Mouse (Mus musculus): ENCODE results near the gene Arpc4. TPM values are rescaled to one million over a fixed set of nuclear protein-coding genes. Genes with fewer than 3 reads are reported as not detected.

The Arpc4 gene
- total RNA-seq, 2 experiments from 2014 or later: 33.7 to 45.3 TPM

GRCm38 (mm10) chr6:113362241-113362640, 15.7 kb upstream of the Arpc4 start:
- ATAC-seq (replicated peaks; ENCODE audit: low FRiP score, poor library complexity, severe bottlenecking): no peak

GRCm38 (mm10) chr6:113364518-113365135, 13.3 kb upstream of the Arpc4 start:
- no peak for ATAC-seq (replicated peaks; ENCODE audit: low FRiP score, poor library complexity, severe bottlenecking)

GRCm38 (mm10) chr6:113366639-113367038, 11.3 kb upstream of the Arpc4 start:
- ATAC-seq (replicated peaks; ENCODE audit: low FRiP score, poor library complexity, severe bottlenecking): no peak

GRCm38 (mm10) chr6:113367574-113367973, 10.3 kb upstream of the Arpc4 start:
- no peak for ATAC-seq (replicated peaks; ENCODE audit: low FRiP score, poor library complexity, severe bottlenecking)

GRCm38 (mm10) chr6:113368124-113368523, 9.8 kb upstream of the Arpc4 start:
- ATAC-seq (replicated peaks; ENCODE audit: low FRiP score, poor library complexity, severe bottlenecking): no peak

- no peak for ATAC-seq (replicated peaks; ENCODE audit: low FRiP score, poor library complexity, severe bottlenecking)
Observed at GRCm38 (mm10) chr6:113368577-113368976, 9.3 kb upstream of the Arpc4 start.

GRCm38 (mm10) chr6:113370194-113370929, 7.6 kb upstream of the Arpc4 start:
- no peak for ATAC-seq (replicated peaks; ENCODE audit: low FRiP score, poor library complexity, severe bottlenecking)

- ATAC-seq (replicated peaks; ENCODE audit: low FRiP score, poor library complexity, severe bottlenecking): no peak
Observed at GRCm38 (mm10) chr6:113373491-113373890, 4.4 kb upstream of the Arpc4 start.

- ATAC-seq (replicated peaks; ENCODE audit: low FRiP score, poor library complexity, severe bottlenecking): no peak
Observed at GRCm38 (mm10) chr6:113377172-113377495, 781 bp upstream of the Arpc4 start.

- ATAC-seq (replicated peaks; ENCODE audit: low FRiP score, poor library complexity, severe bottlenecking): no peak
Observed at GRCm38 (mm10) chr6:113379246-113379645, 1.3 kb downstream of the Arpc4 start.

GRCm38 (mm10) chr6:113380480-113380879, 2.6 kb downstream of the Arpc4 start:
- ATAC-seq (replicated peaks; ENCODE audit: low FRiP score, poor library complexity, severe bottlenecking): no peak

GRCm38 (mm10) chr6:113384351-113384927, 6.5 kb downstream of the Arpc4 start:
- no peak for ATAC-seq (replicated peaks; ENCODE audit: low FRiP score, poor library complexity, severe bottlenecking)

GRCm38 (mm10) chr6:113385160-113385714, 7.3 kb downstream of the Arpc4 start:
- ATAC-seq (replicated peaks; ENCODE audit: low FRiP score, poor library complexity, severe bottlenecking): no peak

- no peak for ATAC-seq (replicated peaks; ENCODE audit: low FRiP score, poor library complexity, severe bottlenecking)
Observed at GRCm38 (mm10) chr6:113386025-113386424, 8.1 kb downstream of the Arpc4 start.

- no peak for ATAC-seq (replicated peaks; ENCODE audit: low FRiP score, poor library complexity, severe bottlenecking)
Observed at GRCm38 (mm10) chr6:113388960-113389359, 11.0 kb downstream of the Arpc4 start, which contains the start of gene Ttll3. TSS of gene Ttll3 (plus strand) at chr6:113389260.

GRCm38 (mm10) chr6:113390715-113391114, 12.8 kb downstream of the Arpc4 start:
- ATAC-seq (replicated peaks; ENCODE audit: low FRiP score, poor library complexity, severe bottlenecking): no peak

- ATAC-seq (replicated peaks; ENCODE audit: low FRiP score, poor library complexity, severe bottlenecking): no peak
Observed at GRCm38 (mm10) chr6:113392015-113392386, 14.1 kb downstream of the Arpc4 start.

- ATAC-seq (replicated peaks; ENCODE audit: low FRiP score, poor library complexity, severe bottlenecking): no peak
Observed at GRCm38 (mm10) chr6:113392387-113393071, 14.6 kb downstream of the Arpc4 start.

- ATAC-seq (replicated peaks; ENCODE audit: low FRiP score, poor library complexity, severe bottlenecking): no peak
Observed at GRCm38 (mm10) chr6:113393951-113394350, 16.0 kb downstream of the Arpc4 start.

GRCm38 (mm10) chr6:113394811-113395210, 16.9 kb downstream of the Arpc4 start:
- no peak for ATAC-seq (replicated peaks; ENCODE audit: low FRiP score, poor library complexity, severe bottlenecking)
